Mouse (Mus musculus) cerebral cortex, adult 2 months (tissue): ENCODE measurements around the gene Llgl2.

Experiments used
- WGBS: fragments of 180-500 bp; shearing (Covaris S2); methylation state at CpG from one replicate; pipeline ENCODE4 v1.1.7; 2018; 5-methylcytosine and 5-hydroxymethylcytosine counted together

The Llgl2 gene

GRCm38 (mm10) chr11:115833021-115833513 lies 9.2 kb downstream of the Llgl2 start:
- 65% methylated on average over 8 of the region's 8 CpGs for WGBS

- WGBS = 82% methylated on average over 6 of the region's 6 CpGs
Measured at GRCm38 (mm10) chr11:115834033-115834432, 10.2 kb downstream of the Llgl2 start.

- 76% methylated on average over 11 of the region's 11 CpGs for WGBS
Measured at GRCm38 (mm10) chr11:115836656-115837395, 13.0 kb downstream of the Llgl2 start.

GRCm38 (mm10) chr11:115837606-115838345 lies 13.9 kb downstream of the Llgl2 start:
- 95% methylated on average over 22 of the region's 22 CpGs for WGBS

GRCm38 (mm10) chr11:115838895-115839311 lies 15.1 kb downstream of the Llgl2 start:
- 77% methylated on average over 4 of the region's 4 CpGs for WGBS

GRCm38 (mm10) chr11:115839732-115840131 lies 15.9 kb downstream of the Llgl2 start:
- WGBS = 72% methylated on average over 3 of the region's 3 CpGs

- 87% methylated on average over 6 of the region's 6 CpGs for WGBS
Measured at GRCm38 (mm10) chr11:115841044-115841443, 17.2 kb downstream of the Llgl2 start.

GRCm38 (mm10) chr11:115841961-115842550 lies 18.2 kb downstream of the Llgl2 start:
- 73% methylated on average over 6 of the region's 6 CpGs for WGBS

- 94% methylated on average over 11 of the region's 14 CpGs for WGBS
Measured at GRCm38 (mm10) chr11:115843141-115843890, 19.5 kb downstream of the Llgl2 start.

GRCm38 (mm10) chr11:115843891-115844239 lies 20.0 kb downstream of the Llgl2 start:
- 93% methylated on average over 5 of the region's 5 CpGs for WGBS

- 84% methylated on average over 8 of the region's 8 CpGs for WGBS
Measured at GRCm38 (mm10) chr11:115844240-115844639, 20.4 kb downstream of the Llgl2 start.

- WGBS = 95% methylated on average over 2 of the region's 2 CpGs
Measured at GRCm38 (mm10) chr11:115845819-115846218, 22.0 kb downstream of the Llgl2 start.

GRCm38 (mm10) chr11:115854674-115855073 lies 30.8 kb downstream of the Llgl2 start:
- 69% methylated on average over 6 of the region's 6 CpGs for WGBS

GRCm38 (mm10) chr11:115857146-115857545 lies 33.3 kb downstream of the Llgl2 start:
- 91% methylated on average over 4 of the region's 4 CpGs for WGBS

GRCm38 (mm10) chr11:115857936-115858335 lies 34.1 kb downstream of the Llgl2 start:
- WGBS = 67% methylated on average over 13 of the region's 13 CpGs

- WGBS = 23% methylated on average over 27 of the region's 27 CpGs
Measured at GRCm38 (mm10) chr11:115858354-115858753, 34.5 kb downstream of the Llgl2 start, which contains the start of gene Myo15b. Gene Myo15b (plus strand): TSS chr11:115858406.

- WGBS = 3% methylated on average over 60 of the region's 75 CpGs
Measured at GRCm38 (mm10) chr11:115859143-115859945, 35.5 kb downstream of the Llgl2 start.

- WGBS = 88% methylated on average over 8 of the region's 8 CpGs
Measured at GRCm38 (mm10) chr11:115863895-115864294, 40.0 kb downstream of the Llgl2 start.

- 87% methylated on average over 8 of the region's 8 CpGs for WGBS
Measured at GRCm38 (mm10) chr11:115869393-115869792, 45.5 kb downstream of the Llgl2 start.

- WGBS = 79% methylated on average over 4 of the region's 4 CpGs
Measured at GRCm38 (mm10) chr11:115872437-115872836, 48.6 kb downstream of the Llgl2 start.

GRCm38 (mm10) chr11:115875935-115876334 lies 52.1 kb downstream of the Llgl2 start:
- WGBS = 87% methylated on average over 3 of the region's 3 CpGs
